Mouse (Mus musculus): Measurements from ENCODE around the gene Ly6g6e. TPM values are rescaled to one million over a fixed set of nuclear protein-coding genes. Genes with fewer than 3 reads are reported as not detected.

The Ly6g6e gene
- polyA plus RNA-seq, 1 experiment, result not detected

DNA sequence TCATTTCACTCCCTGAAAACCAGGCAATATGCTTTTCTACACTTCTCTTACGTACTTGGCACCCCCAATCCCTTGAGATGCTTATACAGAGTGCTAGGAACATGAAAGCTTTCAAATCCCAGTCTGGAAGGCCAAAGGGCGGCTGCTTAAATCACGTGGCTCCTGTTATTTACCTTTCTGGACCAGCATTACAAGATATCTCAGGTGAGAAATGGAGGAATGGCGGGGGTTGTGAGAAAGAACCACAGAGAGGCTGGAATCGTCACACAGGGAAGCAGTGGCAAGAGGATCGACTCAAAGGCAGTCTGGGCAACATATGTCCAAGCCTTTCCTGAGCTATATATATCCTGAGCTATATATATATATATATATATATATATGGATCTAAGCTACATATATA lies 48.9 kb downstream of the Ly6g6e start:
- Histone ChIP-seq H3K4me3 (ENCODE audit: insufficient read depth, poor library complexity, severe bottlenecking) (peak overlapping the region; percentile 53), H3K36me3 (ENCODE audit: control insufficient read depth, insufficient read depth) (peaks cover 12% of the 10 kb centered on the region), H3K79me3 (ENCODE audit: low read depth) (peaks cover 40% of the 10 kb centered on the region), H3ac (ENCODE audit: control insufficient read depth, insufficient read length, low read depth) (no peak overlapping the region), H3K27me3 (ENCODE audit: control insufficient read depth, insufficient read depth, insufficient read length) (no peaks in the 10 kb centered on the region), H3K79me2 (ENCODE audit: control insufficient read depth, insufficient read depth) (peaks cover 56% of the 10 kb centered on the region)
- no peak for TF ChIP-seq MYOD1 (IDR thresholded peaks at IDR 0.05; ENCODE audit: control insufficient read depth, insufficient read length, low read depth)
- TF ChIP-seq USF1 (IDR thresholded peaks at IDR 0.05; ENCODE audit: low read depth), result no peak
- TF ChIP-seq MYOG (IDR thresholded peaks at IDR 0.05; ENCODE audit: control insufficient read depth, extremely low read depth, insufficient read length), result no peak
- no peak for TF ChIP-seq CEBPB (IDR thresholded peaks at IDR 0.05; ENCODE audit: low read depth)
- TF ChIP-seq MAX (IDR thresholded peaks at IDR 0.05), result no peak
- TF ChIP-seq CTCF (IDR thresholded peaks at IDR 0.05; ENCODE audit: control insufficient read depth, insufficient read depth, insufficient read length), result no peak
- no peak for TF ChIP-seq FOSL1 (IDR thresholded peaks at IDR 0.05; ENCODE audit: insufficient read depth, low read length, poor library complexity, severe bottlenecking)

DNA sequence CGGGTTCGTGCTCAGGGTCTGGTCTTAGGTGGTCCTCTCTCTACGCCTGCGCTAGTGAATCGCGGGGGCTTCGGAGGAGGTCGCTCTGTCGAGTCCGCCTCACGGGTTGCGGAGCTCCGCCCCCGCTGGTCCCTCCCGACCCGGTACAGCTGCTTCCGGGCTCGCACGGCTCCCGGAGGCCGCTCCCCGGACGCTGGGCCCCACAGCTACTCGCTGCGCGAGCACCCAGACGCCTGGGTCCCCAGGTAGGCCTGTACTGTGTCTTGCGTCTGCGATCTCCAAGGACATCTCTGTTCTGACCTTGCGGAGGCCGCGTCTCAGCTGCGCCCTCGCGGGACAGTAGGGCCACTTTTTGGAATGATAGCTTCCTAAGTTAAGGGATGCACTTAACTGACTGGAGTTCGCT lies 49.5 kb downstream of the Ly6g6e start, which contains the start of gene D17H6S53E:
Gene D17H6S53E (plus strand): TSS at position 168 of the 406 bp plus-strand sequence.
- peaks cover 51% of the 10 kb centered on the region for H3K79me2 ChIP-seq (ENCODE audit: control insufficient read depth, insufficient read depth)
- H3K36me3 ChIP-seq (ENCODE audit: control insufficient read depth, insufficient read depth), result peaks cover 12% of the 10 kb centered on the region
- TF ChIP-seq FOSL1 (IDR thresholded peaks at IDR 0.05; ENCODE audit: insufficient read depth, low read length, poor library complexity, severe bottlenecking) (no peak), CEBPB (IDR thresholded peaks at IDR 0.05; ENCODE audit: low read depth) (no peak), USF1 (IDR thresholded peaks at IDR 0.05; ENCODE audit: low read depth) (no peak), CTCF (IDR thresholded peaks at IDR 0.05; ENCODE audit: control insufficient read depth, insufficient read depth, insufficient read length) (no peak), MAX (IDR thresholded peaks at IDR 0.05) (no peak), MYOG (IDR thresholded peaks at IDR 0.05; ENCODE audit: control insufficient read depth, extremely low read depth, insufficient read length) (no peak), MYOD1 (IDR thresholded peaks at IDR 0.05; ENCODE audit: control insufficient read depth, insufficient read length, low read depth) (no peak)
- H3ac ChIP-seq (ENCODE audit: control insufficient read depth, insufficient read length, low read depth), result peak within 1 kb of the TSS; percentile 91
- H3K4me3 ChIP-seq (ENCODE audit: insufficient read depth, poor library complexity, severe bottlenecking), result peak within 1 kb of the TSS; percentile 53
- no peaks in the 10 kb centered on the region for H3K27me3 ChIP-seq (ENCODE audit: control insufficient read depth, insufficient read depth, insufficient read length)
- peaks cover 36% of the 10 kb centered on the region for H3K79me3 ChIP-seq (ENCODE audit: low read depth)

DNA sequence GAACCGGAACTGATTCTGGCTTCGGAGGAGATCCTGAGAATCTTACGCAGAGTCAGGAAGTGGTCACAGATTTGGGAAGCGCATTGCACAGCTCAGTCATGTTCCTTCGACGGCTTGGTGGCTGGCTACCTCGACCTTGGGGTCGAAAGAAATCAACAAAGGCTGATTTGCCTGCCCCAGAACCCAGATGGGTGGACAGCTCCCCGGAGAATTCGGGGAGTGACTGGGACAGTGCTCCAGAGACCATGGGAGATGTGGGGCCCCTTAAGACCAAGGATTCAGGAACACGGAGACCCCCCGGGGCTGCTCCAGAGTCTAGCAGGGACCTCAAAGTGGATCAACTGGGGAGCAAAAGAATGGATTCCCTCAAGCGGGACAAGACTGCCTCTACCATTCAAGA lies 50.3 kb downstream of the Ly6g6e start:
- H3K4me3 ChIP-seq (ENCODE audit: insufficient read depth, poor library complexity, severe bottlenecking), result peak overlapping the region; percentile 53
- H3K79me2 ChIP-seq (ENCODE audit: control insufficient read depth, insufficient read depth), result peaks cover 45% of the 10 kb centered on the region
- H3ac ChIP-seq (ENCODE audit: control insufficient read depth, insufficient read length, low read depth), result peak overlapping the region; percentile 91

More for the DNA sequence above, 50.3 kb downstream of the Ly6g6e start:
- H3K36me3 ChIP-seq (ENCODE audit: control insufficient read depth, insufficient read depth), result peaks cover 12% of the 10 kb centered on the region
- H3K79me3 ChIP-seq (ENCODE audit: low read depth), result peaks cover 31% of the 10 kb centered on the region
- H3K27me3 ChIP-seq (ENCODE audit: control insufficient read depth, insufficient read depth, insufficient read length), result no peaks in the 10 kb centered on the region
- TF ChIP-seq CEBPB (IDR thresholded peaks at IDR 0.05; ENCODE audit: low read depth) (no peak), FOSL1 (IDR thresholded peaks at IDR 0.05; ENCODE audit: insufficient read depth, low read length, poor library complexity, severe bottlenecking) (no peak), CTCF (IDR thresholded peaks at IDR 0.05; ENCODE audit: control insufficient read depth, insufficient read depth, insufficient read length) (no peak), MYOD1 (IDR thresholded peaks at IDR 0.05; ENCODE audit: control insufficient read depth, insufficient read length, low read depth) (no peak), MYOG (IDR thresholded peaks at IDR 0.05; ENCODE audit: control insufficient read depth, extremely low read depth, insufficient read length) (no peak), USF1 (IDR thresholded peaks at IDR 0.05; ENCODE audit: low read depth) (no peak), MAX (IDR thresholded peaks at IDR 0.05) (no peak)

Other genes with a start within 250 kb of the Ly6g6e start
- 35.9 TPM for gene Stk19, start 240.0 kb upstream of the Ly6g6e start, polyA plus RNA-seq (2012; fragmentation: generic; extraction: Trizol)
- 27.2 TPM for gene Dxo, start 239.9 kb upstream of the Ly6g6e start, polyA plus RNA-seq (2012; fragmentation: generic; extraction: Trizol)
- gene Skiv2l, start 226.7 kb upstream of the Ly6g6e start, polyA plus RNA-seq (2012; fragmentation: generic; extraction: Trizol), result 28.1 TPM
- 75.1 TPM for gene Nelfe, start 226.5 kb upstream of the Ly6g6e start, polyA plus RNA-seq (2012; fragmentation: generic; extraction: Trizol)
- gene Cfb, start 214.4 kb upstream of the Ly6g6e start, polyA plus RNA-seq (2012; fragmentation: generic; extraction: Trizol), result 0.28 TPM
- gene Zbtb12, start 197.4 kb upstream of the Ly6g6e start, polyA plus RNA-seq (2012; fragmentation: generic; extraction: Trizol), result 15.2 TPM
- gene Gm20547, start 194.9 kb upstream of the Ly6g6e start, polyA plus RNA-seq (2012; fragmentation: generic; extraction: Trizol), result not detected
- 0.32 TPM for gene C2, start 178.6 kb upstream of the Ly6g6e start, polyA plus RNA-seq (2012; fragmentation: generic; extraction: Trizol)
- gene Ehmt2, start 178.4 kb upstream of the Ly6g6e start, polyA plus RNA-seq (2012; fragmentation: generic; extraction: Trizol), result 106 TPM
- gene Slc44a4, start 162.4 kb upstream of the Ly6g6e start, polyA plus RNA-seq (2012; fragmentation: generic; extraction: Trizol), result 0.06 TPM
- gene Neu1, start 145.6 kb upstream of the Ly6g6e start, polyA plus RNA-seq (2012; fragmentation: generic; extraction: Trizol), result 11.7 TPM
- gene Hspa1b, start 117.7 kb upstream of the Ly6g6e start, polyA plus RNA-seq (2012; fragmentation: generic; extraction: Trizol), result 22.6 TPM
- not detected for gene Gm20481, start 107.0 kb upstream of the Ly6g6e start, polyA plus RNA-seq (2012; fragmentation: generic; extraction: Trizol)
- gene Hspa1a, start 104.7 kb upstream of the Ly6g6e start, polyA plus RNA-seq (2012; fragmentation: generic; extraction: Trizol), result 1.8 TPM
- gene Hspa1l, start 104.2 kb upstream of the Ly6g6e start, polyA plus RNA-seq (2012; fragmentation: generic; extraction: Trizol), result 0.99 TPM
- 133 TPM for gene Lsm2, start 95.0 kb upstream of the Ly6g6e start, polyA plus RNA-seq (2012; fragmentation: generic; extraction: Trizol)
- gene Vars, start 75.9 kb upstream of the Ly6g6e start, polyA plus RNA-seq (2012; fragmentation: generic; extraction: Trizol), result 214 TPM
- 0.07 TPM for gene Vwa7, start 60.3 kb upstream of the Ly6g6e start, polyA plus RNA-seq (2012; fragmentation: generic; extraction: Trizol)
- 0.23 TPM for gene Sapcd1, start 48.9 kb upstream of the Ly6g6e start, polyA plus RNA-seq (2012; fragmentation: generic; extraction: Trizol)
- 0.76 TPM for gene Msh5, start 30.2 kb upstream of the Ly6g6e start, polyA plus RNA-seq (2012; fragmentation: generic; extraction: Trizol)
- 509 TPM for gene Clic1, start 26.9 kb upstream of the Ly6g6e start, polyA plus RNA-seq (2012; fragmentation: generic; extraction: Trizol)
- 129 TPM for gene Ddah2, start 17.9 kb upstream of the Ly6g6e start, polyA plus RNA-seq (2012; fragmentation: generic; extraction: Trizol)
- gene Ly6g6c, start 11.5 kb upstream of the Ly6g6e start, polyA plus RNA-seq (2012; fragmentation: generic; extraction: Trizol), result 0.12 TPM
- 0.04 TPM for gene Mpig6b, start 10.7 kb upstream of the Ly6g6e start, polyA plus RNA-seq (2012; fragmentation: generic; extraction: Trizol)
- not detected for gene Ly6g6d, start 1.2 kb downstream of the Ly6g6e start, polyA plus RNA-seq (2012; fragmentation: generic; extraction: Trizol)
- not detected for gene Ly6g6f, start 8.7 kb downstream of the Ly6g6e start, polyA plus RNA-seq (2012; fragmentation: generic; extraction: Trizol)
- 54.0 TPM for gene Abhd16a, start 12.4 kb downstream of the Ly6g6e start, polyA plus RNA-seq (2012; fragmentation: generic; extraction: Trizol)
- gene Ly6g5c, start 31.4 kb downstream of the Ly6g6e start, polyA plus RNA-seq (2012; fragmentation: generic; extraction: Trizol), result not detected
- gene Ly6g5b, start 38.5 kb downstream of the Ly6g6e start, polyA plus RNA-seq (2012; fragmentation: generic; extraction: Trizol), result 0.28 TPM
- gene Gpank1, start 44.6 kb downstream of the Ly6g6e start, polyA plus RNA-seq (2012; fragmentation: generic; extraction: Trizol), result 25.8 TPM
- 300 TPM for gene Csnk2b, start 45.2 kb downstream of the Ly6g6e start, polyA plus RNA-seq (2012; fragmentation: generic; extraction: Trizol)
- 13.0 TPM for gene D17H6S53E, start 49.5 kb downstream of the Ly6g6e start, polyA plus RNA-seq (2012; fragmentation: generic; extraction: Trizol)
- gene Apom, start 55.1 kb downstream of the Ly6g6e start, polyA plus RNA-seq (2012; fragmentation: generic; extraction: Trizol), result 0.20 TPM
- gene Bag6, start 58.3 kb downstream of the Ly6g6e start, polyA plus RNA-seq (2012; fragmentation: generic; extraction: Trizol), result 202 TPM
- gene Prrc2a, start 88.0 kb downstream of the Ly6g6e start, polyA plus RNA-seq (2012; fragmentation: generic; extraction: Trizol), result 183 TPM
- gene Aif1, start 99.2 kb downstream of the Ly6g6e start, polyA plus RNA-seq (2012; fragmentation: generic; extraction: Trizol), result not detected
- gene Lst1, start 111.5 kb downstream of the Ly6g6e start, polyA plus RNA-seq (2012; fragmentation: generic; extraction: Trizol), result 0.92 TPM
- not detected for gene Ltb, start 117.5 kb downstream of the Ly6g6e start, polyA plus RNA-seq (2012; fragmentation: generic; extraction: Trizol)
- not detected for gene Tnf, start 125.1 kb downstream of the Ly6g6e start, polyA plus RNA-seq (2012; fragmentation: generic; extraction: Trizol)
- 0.07 TPM for gene Lta, start 128.4 kb downstream of the Ly6g6e start, polyA plus RNA-seq (2012; fragmentation: generic; extraction: Trizol)
- not detected for gene Gm16181, start 143.9 kb downstream of the Ly6g6e start, polyA plus RNA-seq (2012; fragmentation: generic; extraction: Trizol)
- gene Atp6v1g2, start 156.8 kb downstream of the Ly6g6e start, polyA plus RNA-seq (2012; fragmentation: generic; extraction: Trizol), result 1.4 TPM
- gene Nfkbil1, start 158.9 kb downstream of the Ly6g6e start, polyA plus RNA-seq (2012; fragmentation: generic; extraction: Trizol), result 20.1 TPM
- 330 TPM for gene Ddx39b, start 164.8 kb downstream of the Ly6g6e start, polyA plus RNA-seq (2012; fragmentation: generic; extraction: Trizol)
- gene H2-D1, start 185.8 kb downstream of the Ly6g6e start, polyA plus RNA-seq (2012; fragmentation: generic; extraction: Trizol), result 23.5 TPM
- 3.3 TPM for gene H2-Q1, start 243.5 kb downstream of the Ly6g6e start, polyA plus RNA-seq (2012; fragmentation: generic; extraction: Trizol)